Mouse (Mus musculus) liver, embryonic 14.5 days (tissue): ENCODE measurements around the gene Rpl18.

Experiments
- CTCF ChIP-seq: IDR thresholded peaks from 2 replicates; pipeline ENCODE4 v1.5.1; 2016; ENCODE audit warnings: antibody characterized with exemption, low read depth, control low read depth
- EP300 ChIP-seq: IDR thresholded peaks from 2 replicates; pipeline ENCODE4 v1.6.1; 2016; ENCODE audit warnings: antibody characterized with exemption, low read depth

DNA sequence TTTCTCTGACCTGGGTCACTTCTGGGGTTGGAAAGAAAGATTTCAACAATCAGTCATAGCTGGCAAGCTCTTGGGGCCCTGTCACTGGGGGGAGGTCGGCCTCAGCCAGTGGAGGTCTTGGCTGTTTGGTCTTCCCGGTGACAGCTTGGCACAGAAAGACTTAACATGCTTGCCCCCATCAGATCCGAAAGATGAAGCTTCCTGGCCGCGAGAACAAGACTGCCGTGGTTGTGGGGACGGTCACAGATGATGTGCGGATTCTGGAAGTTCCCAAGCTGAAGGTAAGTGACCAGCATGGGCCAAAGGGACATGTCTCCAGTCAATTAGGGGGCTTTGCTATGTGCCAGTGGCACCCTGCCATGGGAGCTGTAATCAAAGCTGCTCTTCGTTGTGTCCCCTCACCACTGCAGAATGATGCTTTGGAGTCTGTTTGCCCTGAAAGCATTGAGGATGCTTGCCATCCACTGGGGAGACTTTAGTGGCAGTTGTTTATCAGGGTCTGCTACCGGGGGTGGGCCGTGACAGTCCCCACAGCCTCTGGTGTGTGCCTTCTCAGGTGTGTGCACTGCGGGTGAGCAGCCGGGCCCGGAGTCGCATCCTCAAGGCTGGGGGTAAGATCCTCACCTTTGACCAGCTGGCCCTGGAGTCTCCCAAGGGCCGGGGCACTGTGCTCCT is 4.6 kb downstream of the Rpl18 start:
- no peak for TF ChIP-seq CTCF
- TF ChIP-seq EP300: no peak
